In the genomic region with DNA sequence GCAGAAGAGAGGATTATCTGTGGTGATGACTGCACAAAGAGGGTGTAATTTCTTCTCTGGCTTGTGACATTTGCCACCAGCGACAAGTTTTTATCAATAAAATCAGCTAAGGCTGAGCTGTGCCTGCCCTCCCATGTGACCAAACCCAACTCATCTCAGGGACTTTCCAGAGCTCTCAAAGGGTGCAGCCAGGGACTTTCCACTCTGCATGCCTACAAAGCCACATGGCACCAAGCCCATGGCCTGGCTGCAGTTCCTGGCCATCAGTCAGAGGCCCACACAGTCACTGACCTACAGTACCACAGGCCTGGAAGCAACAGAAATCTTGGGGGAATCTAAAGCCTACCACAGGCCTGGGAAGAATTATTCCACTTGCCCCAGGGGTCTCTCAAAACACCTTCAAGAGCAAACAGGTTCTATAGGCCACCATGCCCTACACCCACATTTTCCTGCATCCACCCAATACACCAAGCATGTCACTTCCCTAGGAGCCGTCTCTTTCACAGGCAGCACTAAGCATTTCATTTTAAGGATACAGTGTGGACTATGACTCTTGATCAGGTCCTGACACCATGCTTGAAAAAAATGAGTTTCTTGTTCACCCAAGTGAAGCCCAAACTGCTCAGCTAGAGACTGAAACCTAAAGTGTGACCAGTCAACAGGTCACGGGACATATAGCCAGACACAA, we compare ENCODE assay signal across 8 mouse cellular contexts. TPM values are rescaled to one million over a fixed set of nuclear protein-coding genes. Genes with fewer than 3 reads are reported as not detected.
DNase-seq lines count a peak whose midpoint lies in the region; ATAC-seq lines count a peak whose summit lies in the region.

No protein-coding gene starts in this region.

- H3K9me3 ChIP-seq in limb, embryonic 10.5 days (replicated peaks) = no peaks in the 10 kb centered on the region
- no peaks in the 10 kb centered on the region for H3K9me3 ChIP-seq in midbrain, embryonic 10.5 days (replicated peaks)

- peak; percentile 90 for ATAC-seq in activated CD4-positive, CD25-positive, alpha-beta regulatory T cell, adult 4 months
- ATAC-seq in megakaryocyte, adult 5-6 weeks (ENCODE audit: poor library complexity, severe bottlenecking) = peak; percentile 56

- no peaks in the 10 kb centered on the region for H3K27me3 ChIP-seq in limb, embryonic 10.5 days (ENCODE audit: low read depth, poor library complexity, severe bottlenecking)
- no peaks in the 10 kb centered on the region for H3K27me3 ChIP-seq in midbrain, embryonic 10.5 days (ENCODE audit: low read depth, poor library complexity, severe bottlenecking)

- no peaks in the 10 kb centered on the region for H3K4me1 ChIP-seq in limb, embryonic 10.5 days
- no peaks in the 10 kb centered on the region for H3K4me1 ChIP-seq in midbrain, embryonic 10.5 days

- 90% methylated on average over 3 of the region's 3 CpGs for WGBS in limb, embryonic 10.5 days
- WGBS in midbrain, embryonic 10.5 days = 89% methylated on average over 3 of the region's 3 CpGs

- no peak overlapping the region for H3K27ac ChIP-seq in limb, embryonic 10.5 days
- no peak overlapping the region for H3K27ac ChIP-seq in midbrain, embryonic 10.5 days (replicated peaks)

- no peak overlapping the region for H3K4me3 ChIP-seq in limb, embryonic 10.5 days
- H3K4me3 ChIP-seq in midbrain, embryonic 10.5 days = no peak overlapping the region

- intact Hi-C loops in heart, postnatal 36 days (cut with DNase I) = no loop called here

- peak; percentile 29 for DNase-seq in right cerebral cortex, adult 18-20 months
- DNase-seq in right cerebral cortex, postnatal 36 days (ENCODE audit: low spot score in 2 of 2) = no peak
- peak; percentile 57 to 74 for DNase-seq in cerebellum, postnatal 10 days
- DNase-seq in heart, postnatal 36 days = peak; percentile 81 to 83
- DNase-seq in limb, embryonic 10.5 days (ENCODE audit: low spot score) = no peak
- DNase-seq in midbrain, embryonic 10.5 days (ENCODE audit: low spot score) = no peak

- peaks cover 96% of the 10 kb centered on the region for H3K36me3 ChIP-seq in limb, embryonic 10.5 days
- peaks cover 95% of the 10 kb centered on the region for H3K36me3 ChIP-seq in midbrain, embryonic 10.5 days

RNA-seq across cellular contexts. Expression of gene Traf2, which starts 12.4 kb away (rescaled TPM):
- polyA plus RNA-seq in activated CD4-positive, CD25-positive, alpha-beta regulatory T cell, adult 4 months (2017; shearing (Covaris generic)) = 10 to 100 TPM; 60.9 to 67.0 TPM
- total RNA-seq in heart, postnatal 36 days (2021) = 10 to 100 TPM; 14.3 to 14.6 TPM
- 9.1 and 9.4 TPM in 2 replicates for total RNA-seq in megakaryocyte, adult 5-6 weeks (2015)
- 12.6 and 15.3 TPM in 2 replicates for total RNA-seq in megakaryocyte, adult 5-6 weeks (2017)
- polyA plus RNA-seq in limb, embryonic 10.5 days (2016; fragmentation: Nextera tagmentation; extraction: Ambion mirVana) = 46.1 and 46.2 TPM in 2 replicates
- 38.9 and 41.4 TPM in 2 replicates for polyA plus RNA-seq in midbrain, embryonic 10.5 days (2016; fragmentation: Nextera tagmentation; extraction: Ambion mirVana)

RNA-seq across cellular contexts. Expression of gene Edf1, which starts 23.3 kb away (rescaled TPM):
- 100 to 1,000 TPM; 290 to 402 TPM for polyA plus RNA-seq in activated CD4-positive, CD25-positive, alpha-beta regulatory T cell, adult 4 months (2017; shearing (Covaris generic))
- 100 to 1,000 TPM; 215 to 227 TPM for total RNA-seq in heart, postnatal 36 days (2021)
- 155 and 171 TPM in 2 replicates for total RNA-seq in megakaryocyte, adult 5-6 weeks (2015)
- total RNA-seq in megakaryocyte, adult 5-6 weeks (2017) = 133 and 145 TPM in 2 replicates
- 307 and 320 TPM in 2 replicates for polyA plus RNA-seq in limb, embryonic 10.5 days (2016; fragmentation: Nextera tagmentation; extraction: Ambion mirVana)
- 344 and 364 TPM in 2 replicates for polyA plus RNA-seq in midbrain, embryonic 10.5 days (2016; fragmentation: Nextera tagmentation; extraction: Ambion mirVana)

RNA-seq across cellular contexts. Expression of gene C8g, which starts 32.8 kb away (rescaled TPM):
- 1 to 10 TPM; 3.1 to 3.2 TPM for polyA plus RNA-seq in activated CD4-positive, CD25-positive, alpha-beta regulatory T cell, adult 4 months (2017; shearing (Covaris generic))
- total RNA-seq in heart, postnatal 36 days (2021) = 1 to 10 TPM; 1.5 to 1.6 TPM
- total RNA-seq in megakaryocyte, adult 5-6 weeks (2015) = 0.18 and 2.1 TPM in 2 replicates
- total RNA-seq in megakaryocyte, adult 5-6 weeks (2017) = 0.44 and 1.2 TPM in 2 replicates
- 6.1 and 7.0 TPM in 2 replicates for polyA plus RNA-seq in limb, embryonic 10.5 days (2016; fragmentation: Nextera tagmentation; extraction: Ambion mirVana)
- 5.2 and 5.6 TPM in 2 replicates for polyA plus RNA-seq in midbrain, embryonic 10.5 days (2016; fragmentation: Nextera tagmentation; extraction: Ambion mirVana)

RNA-seq across cellular contexts. Expression of gene Fbxw5, which starts 33.8 kb away (rescaled TPM):
- 10 to 100 TPM; 51.3 to 71.1 TPM for polyA plus RNA-seq in activated CD4-positive, CD25-positive, alpha-beta regulatory T cell, adult 4 months (2017; shearing (Covaris generic))
- 10 to 100 TPM; 82.7 to 92.8 TPM for total RNA-seq in heart, postnatal 36 days (2021)
- 23.4 and 32.3 TPM in 2 replicates for total RNA-seq in megakaryocyte, adult 5-6 weeks (2015)
- total RNA-seq in megakaryocyte, adult 5-6 weeks (2017) = 15.5 and 19.8 TPM in 2 replicates
- polyA plus RNA-seq in limb, embryonic 10.5 days (2016; fragmentation: Nextera tagmentation; extraction: Ambion mirVana) = 83.6 and 94.6 TPM in 2 replicates
- polyA plus RNA-seq in midbrain, embryonic 10.5 days (2016; fragmentation: Nextera tagmentation; extraction: Ambion mirVana) = 91.2 and 108 TPM in 2 replicates

RNA-seq across cellular contexts. Expression of gene Mamdc4, which starts 40.3 kb away (rescaled TPM):
- under 1 TPM; 0.40 to 0.91 TPM for polyA plus RNA-seq in activated CD4-positive, CD25-positive, alpha-beta regulatory T cell, adult 4 months (2017; shearing (Covaris generic))
- total RNA-seq in heart, postnatal 36 days (2021) = 1 to 10 TPM in 1 of 2 experiments, under 1 TPM in 1; 0.65 to 2.5 TPM
- 0.09 and 2.3 TPM in 2 replicates for total RNA-seq in megakaryocyte, adult 5-6 weeks (2015)
- 0.15 and 5.0 TPM in 2 replicates for total RNA-seq in megakaryocyte, adult 5-6 weeks (2017)
- polyA plus RNA-seq in limb, embryonic 10.5 days (2016; fragmentation: Nextera tagmentation; extraction: Ambion mirVana) = 2.3 and 8.2 TPM in 2 replicates
- 6.7 and 7.8 TPM in 2 replicates for polyA plus RNA-seq in midbrain, embryonic 10.5 days (2016; fragmentation: Nextera tagmentation; extraction: Ambion mirVana)

Comparison
In these comparisons a context has a peak if more than half of its experiments do, and no peak if none do; other contexts are left out.
1. DNase-seq: peak in right cerebral cortex, adult 18-20 months (single experiment), cerebellum, postnatal 10 days (2 of 2) and heart, postnatal 36 days (2 of 2); none in right cerebral cortex, postnatal 36 days (0 of 2), limb, embryonic 10.5 days (single experiment) and midbrain, embryonic 10.5 days (single experiment).